Mouse (Mus musculus) urinary bladder, postnatal 25 days (tissue): ENCODE measurements around the gene Dpp3.
"Not testable (repeated sequence)": the region's sequence is repeated elsewhere in the genome, so short reads cannot be mapped to it uniquely, and the experiment has no call there.

Source experiments
- DNase-seq: peaks from one replicate; pipeline ENCODE4 v3.0.0; 2022; ENCODE audit warnings: low spot score

The Dpp3 gene

DNA sequence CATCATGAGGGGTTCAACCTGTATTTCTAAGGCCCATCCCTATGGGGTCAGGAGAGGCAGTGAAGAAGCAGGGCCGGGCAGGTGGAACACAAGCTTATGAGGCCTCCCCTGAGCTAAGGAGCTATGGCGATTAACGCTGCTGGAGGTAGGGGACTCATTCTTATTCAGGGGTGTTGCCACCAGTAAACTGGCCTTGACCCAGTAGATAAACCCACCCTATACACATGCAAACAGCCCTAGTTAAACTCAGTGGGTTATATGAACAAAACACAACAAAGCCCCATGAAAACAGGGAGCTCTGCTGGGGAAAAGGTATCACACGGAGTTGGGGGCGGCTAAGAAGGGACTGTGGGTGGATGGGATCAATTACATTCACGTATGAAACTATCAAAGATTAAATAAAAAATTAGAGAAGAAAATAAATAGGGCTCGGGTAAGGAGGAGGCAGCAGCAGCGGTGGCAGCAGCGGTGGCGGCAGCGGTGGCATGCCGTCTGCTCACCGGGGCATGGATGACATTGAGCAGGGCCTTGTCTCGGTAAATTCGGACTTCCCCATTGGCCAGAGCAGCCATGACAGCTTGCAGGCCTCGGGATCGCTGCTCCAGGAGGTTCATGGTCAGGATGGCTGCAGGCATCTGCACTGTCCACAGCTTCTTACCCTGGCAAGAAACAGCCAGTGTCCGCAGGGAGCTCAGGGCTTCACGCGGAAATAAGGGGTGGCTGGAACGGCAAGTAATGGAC lies 31.1 kb downstream of the Dpp3 start:
- no peak for DNase-seq

DNA sequence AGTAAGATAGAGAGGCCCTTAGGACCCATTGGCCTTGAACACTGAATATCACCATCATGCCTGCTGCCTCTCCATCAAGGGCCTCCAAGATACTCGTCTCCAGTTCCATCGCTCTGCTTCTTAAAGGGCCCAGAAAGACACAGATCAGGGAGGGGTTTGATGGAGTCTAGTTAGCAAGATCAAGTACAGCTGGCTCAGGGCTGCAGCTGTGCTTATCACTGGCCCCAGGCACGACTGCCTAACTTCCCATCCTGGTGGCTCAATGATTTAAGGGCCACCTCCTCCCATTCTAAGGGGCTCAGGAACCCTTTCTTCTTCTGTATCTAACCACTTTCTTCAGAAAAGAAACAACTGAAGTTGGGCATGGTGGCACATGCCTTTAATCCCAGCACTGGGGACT lies 36.3 kb downstream of the Dpp3 start:
- no peak for DNase-seq

DNA sequence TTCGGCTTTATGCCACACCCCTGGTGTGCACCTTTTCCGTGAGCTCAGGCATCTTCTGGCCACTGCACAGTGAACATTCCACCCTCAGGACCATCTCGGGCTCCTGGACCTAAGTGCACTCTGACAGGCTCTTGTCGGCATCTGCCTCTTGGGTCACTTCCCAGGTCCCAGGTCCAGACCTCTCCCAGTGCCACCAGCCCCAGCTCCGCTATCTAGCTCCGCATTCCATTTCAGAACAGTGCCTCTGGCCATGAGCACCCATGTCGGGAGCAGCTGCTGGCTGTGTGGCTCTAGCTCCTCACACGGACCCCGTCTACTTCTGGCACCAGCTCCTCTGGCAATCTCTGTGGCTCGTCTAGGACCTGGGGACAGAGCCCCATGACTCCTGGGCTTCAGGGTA lies 38.3 kb downstream of the Dpp3 start:
- no peak for DNase-seq

DNA sequence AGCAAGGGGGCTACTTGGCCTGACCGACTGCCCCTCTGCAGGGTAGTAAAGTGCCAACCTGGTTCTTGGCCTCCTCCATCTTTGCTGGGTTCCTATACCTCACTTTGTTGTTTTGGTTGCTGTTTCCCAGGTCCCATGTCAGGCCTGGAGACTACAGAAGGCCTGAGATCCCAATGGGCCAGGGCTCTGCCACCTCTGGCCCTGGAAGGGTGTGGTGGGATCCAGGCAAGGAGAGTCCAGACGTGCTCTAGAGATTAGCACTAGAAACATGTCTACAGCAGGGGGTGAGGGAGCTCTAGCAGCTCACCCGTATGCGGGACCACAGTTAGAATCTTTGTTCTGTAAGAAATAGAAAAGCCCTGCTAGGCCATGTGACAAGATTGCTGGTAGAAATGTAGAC lies 44.1 kb downstream of the Dpp3 start:
- DNase-seq, result no peak

DNA sequence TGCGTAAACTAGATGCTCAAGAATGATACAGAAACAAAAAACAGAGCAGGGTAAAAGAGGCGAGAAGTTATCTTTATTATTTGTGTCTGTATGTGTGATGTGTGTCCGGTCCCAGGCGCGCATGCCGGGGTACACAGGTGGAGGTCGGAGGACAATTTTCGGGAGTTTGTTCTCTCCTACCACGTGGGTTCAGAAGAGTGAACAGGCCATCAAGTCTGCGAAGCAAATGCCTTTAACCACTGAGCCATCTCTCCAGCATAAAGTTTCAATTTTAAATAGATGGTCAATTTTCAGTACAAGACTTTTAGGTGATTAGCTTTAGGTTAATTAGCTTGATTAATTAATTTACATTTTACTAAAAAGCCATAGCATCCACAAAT lies 48.8 kb downstream of the Dpp3 start:
- no peak for DNase-seq

DNA sequence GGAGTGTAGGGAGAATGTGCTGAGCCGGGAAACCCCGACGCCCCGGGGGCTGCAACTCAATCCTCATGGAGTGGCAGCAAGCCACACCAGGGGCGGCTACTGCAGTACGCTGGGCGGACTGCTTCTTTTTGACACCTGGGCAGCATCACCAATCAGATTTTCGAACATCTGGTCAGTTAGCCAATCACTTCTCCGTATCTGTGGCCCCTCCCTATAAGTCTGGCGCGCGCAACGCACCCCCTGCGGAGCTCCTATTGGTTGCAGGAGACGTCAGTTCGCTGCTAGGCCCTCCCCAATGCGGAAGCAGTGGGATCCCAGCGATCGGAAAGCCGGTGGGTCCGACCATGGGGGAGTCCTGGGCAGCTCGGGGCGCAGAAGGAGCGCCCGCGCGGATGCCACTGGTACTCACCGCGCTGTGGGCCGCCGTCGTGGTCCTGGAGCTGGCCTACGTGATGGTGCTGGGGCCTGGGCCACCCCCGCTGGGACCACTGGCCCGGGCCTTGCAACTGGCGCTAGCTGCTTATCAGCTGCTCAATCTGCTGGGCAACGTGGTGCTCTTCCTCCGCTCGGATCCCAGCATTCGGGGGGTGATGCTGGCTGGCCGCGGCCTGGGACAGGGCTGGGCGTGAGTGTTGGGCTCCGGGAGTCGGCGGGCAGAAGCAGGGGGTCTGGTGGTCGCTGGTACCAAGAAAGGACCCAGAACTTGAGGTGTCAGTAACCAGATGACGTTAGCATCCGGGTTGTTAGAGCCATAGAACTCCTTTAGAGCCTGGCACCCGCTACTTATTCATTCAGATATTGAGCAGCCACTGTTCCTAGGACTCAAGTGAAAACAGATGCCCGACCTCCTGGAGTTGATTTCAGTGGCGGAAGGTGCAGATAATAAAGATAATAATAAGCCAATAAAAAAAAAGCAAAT lies 49.4 kb downstream of the Dpp3 start, which contains the start of gene Zdhhc24:
Gene Zdhhc24 (plus strand): TSS at position 264 of the 919 bp plus-strand sequence.
- DNase-seq, result peak; percentile 96

DNA sequence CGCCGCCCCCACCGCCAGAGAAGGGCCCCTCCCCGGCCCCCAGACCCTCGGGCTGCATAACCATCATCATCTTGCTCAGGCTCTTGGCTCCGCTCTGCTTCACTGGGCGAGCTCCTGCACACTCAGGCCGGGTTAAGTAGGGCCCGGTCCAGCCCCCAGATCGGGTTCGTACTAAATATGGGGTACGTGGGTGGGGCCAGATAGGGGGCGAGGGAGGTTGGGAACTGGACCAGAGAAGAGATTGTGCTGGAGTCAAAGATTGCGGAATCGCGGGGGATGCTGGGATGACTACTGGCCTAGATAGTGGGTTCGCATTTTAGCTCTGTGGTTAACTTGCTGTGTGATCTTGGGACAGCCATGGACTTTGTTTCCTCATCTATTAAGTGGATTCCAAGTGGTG lies 50.3 kb downstream of the Dpp3 start, which contains the start of gene Actn3:
Gene Actn3 (minus strand): TSS at position 125 of the 400 bp plus-strand sequence.
- DNase-seq, result peak; percentile 15

DNA sequence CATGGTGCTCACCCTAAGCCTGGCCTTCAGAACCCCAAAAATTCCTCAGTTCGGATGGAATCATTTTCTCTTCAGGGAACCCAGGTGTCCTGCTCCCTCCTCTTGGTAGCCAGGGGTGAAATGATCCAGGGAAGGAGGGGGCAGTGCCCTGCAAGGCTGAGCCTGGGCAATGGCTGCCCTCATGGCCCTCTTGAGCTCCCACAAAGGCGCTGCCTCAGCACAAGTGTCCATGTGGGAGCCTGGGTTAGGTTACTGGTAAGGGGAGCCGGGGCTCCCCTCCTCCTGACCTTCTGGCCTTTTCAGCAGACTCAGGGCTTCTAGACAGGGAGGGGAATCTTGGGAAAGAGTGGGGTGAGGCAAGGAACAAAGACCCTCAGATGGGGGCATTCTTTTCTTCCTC lies 51.3 kb downstream of the Dpp3 start:
- no peak for DNase-seq

DNA sequence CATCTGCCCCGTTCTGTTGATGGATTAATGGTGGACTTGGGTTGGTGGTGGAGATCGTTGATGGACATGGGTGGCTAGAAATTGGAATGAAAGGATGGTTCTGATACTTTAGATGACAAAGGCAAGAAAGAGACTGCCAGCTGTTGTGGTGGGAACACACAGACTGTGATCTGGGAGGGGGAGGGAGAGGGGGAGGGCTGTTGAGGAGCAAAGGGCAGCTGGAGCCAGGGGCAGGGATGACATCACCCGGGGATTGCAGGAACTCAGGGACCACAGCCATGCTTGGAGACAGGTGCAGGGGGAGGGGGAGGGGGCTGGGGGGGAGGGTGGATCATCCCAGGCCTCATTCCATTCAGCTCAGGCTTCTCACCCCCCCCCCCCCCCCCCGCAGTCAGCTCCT lies 51.8 kb downstream of the Dpp3 start:
- DNase-seq, result no peak

DNA sequence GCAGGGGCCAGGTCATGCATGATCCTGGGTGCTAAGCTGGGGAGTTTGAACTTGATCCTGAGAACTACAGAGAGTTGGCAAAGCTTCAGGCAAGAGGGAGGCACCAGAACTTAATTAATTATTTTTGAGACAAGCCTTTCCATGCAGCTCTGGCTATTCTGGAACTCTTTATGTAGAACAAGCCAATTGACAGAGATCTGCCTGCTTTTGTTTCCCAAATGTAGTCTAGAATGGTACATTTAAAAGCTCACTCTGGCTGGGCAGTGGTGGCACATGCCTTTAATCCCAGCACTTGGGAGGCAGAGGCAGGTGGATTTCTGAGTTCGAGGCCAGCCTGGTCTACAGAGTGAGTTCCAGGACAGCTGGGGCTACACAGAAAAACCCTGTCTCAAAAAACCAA lies 53.5 kb downstream of the Dpp3 start:
- DNase-seq, result not testable (repeated sequence)

DNA sequence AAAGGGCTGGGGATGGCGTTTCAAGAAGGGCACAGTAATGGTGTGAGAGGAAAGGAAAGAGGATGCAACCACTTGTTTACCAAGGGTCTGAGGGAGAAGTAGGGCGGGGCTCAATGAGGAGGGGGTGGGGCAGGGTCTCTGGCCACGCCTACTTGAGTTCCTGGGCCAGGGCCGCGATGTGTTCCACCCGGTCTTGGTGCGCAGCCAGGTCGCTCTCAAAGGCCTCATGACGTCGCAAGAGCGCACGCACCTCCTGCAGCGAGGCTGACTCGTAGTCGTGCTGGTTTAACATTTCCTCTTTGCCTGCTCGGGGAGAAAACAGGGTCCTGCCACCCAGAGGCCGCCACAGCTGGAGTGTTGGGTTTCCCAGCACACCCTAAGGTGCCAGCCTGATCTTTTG lies 62.9 kb downstream of the Dpp3 start:
- no peak for DNase-seq

DNA sequence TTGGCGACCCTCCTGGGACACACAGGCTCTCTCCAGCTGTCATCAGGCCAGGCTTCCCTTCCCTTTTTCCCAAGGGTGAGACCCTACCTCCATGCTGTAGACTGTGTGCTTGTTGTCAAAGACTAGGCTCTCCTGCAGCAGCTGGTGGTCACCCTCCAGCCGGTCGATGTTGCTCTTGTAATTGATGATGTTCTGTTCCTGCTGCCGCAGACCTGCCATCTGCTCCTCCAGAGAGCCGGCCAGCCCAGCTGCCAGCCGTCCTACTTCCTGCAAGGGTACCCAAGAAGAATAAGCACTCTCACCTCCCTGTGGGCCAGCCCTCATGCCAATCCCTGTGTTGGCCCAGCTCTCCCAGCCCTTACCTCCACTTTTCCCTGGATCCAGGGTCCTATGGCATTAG lies 65.0 kb downstream of the Dpp3 start:
- DNase-seq, result no peak

DNA sequence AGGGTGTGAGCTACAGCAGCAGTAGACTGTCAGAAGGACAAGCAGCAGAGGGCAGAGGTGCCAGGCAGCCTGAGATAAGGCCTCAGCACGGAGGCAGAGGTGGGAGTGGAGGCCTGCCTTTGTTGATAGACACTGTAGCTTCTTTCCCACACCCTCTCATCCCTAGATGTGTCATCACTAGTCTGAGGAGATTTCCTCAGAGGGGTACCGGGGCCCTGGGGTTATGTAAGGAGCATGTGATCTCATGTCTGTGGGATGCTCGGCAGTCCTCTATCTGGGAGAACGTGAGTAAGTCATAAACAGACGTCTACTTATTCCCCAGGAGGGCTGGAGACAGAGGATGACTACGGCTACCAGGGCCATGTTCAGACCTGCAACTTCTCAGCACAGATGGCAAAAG lies 69.0 kb downstream of the Dpp3 start:
- DNase-seq, result no peak
